Mouse (Mus musculus) small intestine, adult 2 months (tissue): ENCODE results near the gene Kndc1. TPM values are rescaled to one million over a fixed set of nuclear protein-coding genes. Genes with fewer than 3 reads are reported as not detected.

Source experiments
- H3K27ac ChIP-seq: fragments of 200-500 bp; 2 replicates; pipeline ENCODE4 v1.5.1; 2012; ENCODE audit warnings: low read depth, low read length, control low read depth, inconsistent platforms; ENCODE audit not compliant: insufficient read depth
- H3K27me3 ChIP-seq: fragments of 200-500 bp; 2 replicates; pipeline ENCODE4 v1.6.1; 2012; ENCODE audit warnings: mild to moderate bottlenecking, moderate library complexity, low read length, inconsistent platforms; ENCODE audit not compliant: control insufficient read depth, insufficient read depth
- H3K36me3 ChIP-seq: fragments of 200-500 bp; 2 replicates; pipeline ENCODE4 v1.6.1; 2012; ENCODE audit warnings: mild to moderate bottlenecking, low read length, control low read depth, inconsistent platforms; ENCODE audit not compliant: control insufficient read depth, insufficient read depth
- H3K4me1 ChIP-seq: fragments of 200-500 bp; 2 replicates; pipeline ENCODE4 v1.6.1; 2012; ENCODE audit warnings: low read length, inconsistent platforms, mixed read lengths; ENCODE audit not compliant: control insufficient read depth, insufficient read depth, insufficient read length
- H3K4me3 ChIP-seq: fragments of 200-500 bp; 2 replicates; pipeline ENCODE4 v1.5.1; 2012; ENCODE audit warnings: low read depth, mild to moderate bottlenecking, control low read depth, inconsistent platforms, low read length, moderate library complexity
- CTCF ChIP-seq: fragments of 200-500 bp; IDR thresholded peaks from 2 replicates; pipeline ENCODE4 v1.5.1; 2012; ENCODE audit warnings: low read depth, mild to moderate bottlenecking, control low read depth, inconsistent platforms, low read length, moderate library complexity, mixed read lengths; ENCODE audit not compliant: insufficient replicate concordance, insufficient read length; ENCODE audit errors: extremely low read depth
- POLR2A ChIP-seq: fragments of 200-500 bp; IDR thresholded peaks from 2 replicates; pipeline ENCODE4 v1.6.1; 2012; ENCODE audit warnings: low read depth, mild to moderate bottlenecking, control low read depth, inconsistent platforms, low read length, moderate library complexity
- WGBS: fragments of 180-500 bp; shearing (Covaris S2); methylation state at CpG from one replicate; pipeline ENCODE4 v1.1.7; 2018; 5-methylcytosine and 5-hydroxymethylcytosine counted together
- polyA plus RNA-seq: library from polyadenylated mRNA; depleted of rRNA; stranded (reverse); fragments of >200 nt; gene quantifications from 2 replicates; pipeline ENCODE4 v1.2.3, GENCODE M21; 2012; rRNA removed

Kndc1 gene
- polyA plus RNA-seq: 0.16 and 0.18 TPM in 2 replicates

- no peak within 1 kb of the TSS for H3K4me3 ChIP-seq
- no peak within 1 kb of the TSS for H3K27ac ChIP-seq
- no peaks in the 10 kb centered on the region for H3K4me1 ChIP-seq
- TF ChIP-seq POLR2A (no peak), CTCF (no peak)
- no peaks in the 10 kb centered on the region; the same call in 1 of the 2 replicates for H3K27me3 ChIP-seq
- H3K36me3 ChIP-seq: no peaks in the 10 kb centered on the region
- WGBS: 2% methylated on average over 50 of the region's 50 CpGs
Observed at GRCm38 (mm10) chr7:139894655-139895557, at the start of gene Kndc1. Gene Kndc1 (plus strand): TSS chr7:139894696.

GRCm38 (mm10) chr7:139845101-139845500, 49.4 kb upstream of the Kndc1 start:
- TF ChIP-seq POLR2A: no peak
- H3K36me3 ChIP-seq: no peaks in the 10 kb centered on the region
- WGBS: 77% methylated on average over 2 of the region's 2 CpGs
- H3K4me3 ChIP-seq: no peak overlapping the region
- no peaks in the 10 kb centered on the region for H3K27me3 ChIP-seq
- no peaks in the 10 kb centered on the region for H3K4me1 ChIP-seq
- H3K27ac ChIP-seq: no peak overlapping the region

GRCm38 (mm10) chr7:139850152-139850551, 44.3 kb upstream of the Kndc1 start:
- 31% methylated on average over 6 of the region's 6 CpGs for WGBS
- TF ChIP-seq POLR2A: no peak
- TF ChIP-seq CTCF: no peak

GRCm38 (mm10) chr7:139850677-139851076, 43.8 kb upstream of the Kndc1 start:
- no peaks in the 10 kb centered on the region for H3K36me3 ChIP-seq
- H3K4me1 ChIP-seq: no peaks in the 10 kb centered on the region
- H3K4me3 ChIP-seq: no peak overlapping the region
- 62% methylated on average over 5 of the region's 5 CpGs for WGBS
- H3K27me3 ChIP-seq: no peaks in the 10 kb centered on the region
- TF ChIP-seq POLR2A: no peak
- TF ChIP-seq CTCF: no peak
- H3K27ac ChIP-seq: no peak overlapping the region

More at GRCm38 (mm10) chr7:139850152-139850551, 44.3 kb upstream of the Kndc1 start:
- Histone ChIP-seq H3K27ac (no peak overlapping the region), H3K4me1 (no peaks in the 10 kb centered on the region), H3K27me3 (no peaks in the 10 kb centered on the region), H3K36me3 (no peaks in the 10 kb centered on the region), H3K4me3 (no peak overlapping the region)

- 51% methylated on average over 6 of the region's 6 CpGs for WGBS
Observed at GRCm38 (mm10) chr7:139851098-139851497, 43.4 kb upstream of the Kndc1 start.

GRCm38 (mm10) chr7:139855261-139855660, 39.2 kb upstream of the Kndc1 start:
- WGBS: 84% methylated on average over 11 of the region's 11 CpGs
- TF ChIP-seq POLR2A: no peak
- no peak for TF ChIP-seq CTCF
- no peaks in the 10 kb centered on the region for H3K27me3 ChIP-seq
- no peak overlapping the region for H3K4me3 ChIP-seq
- H3K4me1 ChIP-seq: no peaks in the 10 kb centered on the region
- H3K27ac ChIP-seq: no peak overlapping the region
- H3K36me3 ChIP-seq: no peaks in the 10 kb centered on the region

More at GRCm38 (mm10) chr7:139851098-139851497, 43.4 kb upstream of the Kndc1 start:
- Histone ChIP-seq H3K27ac (no peak overlapping the region), H3K36me3 (no peaks in the 10 kb centered on the region), H3K4me1 (no peaks in the 10 kb centered on the region), H3K27me3 (no peaks in the 10 kb centered on the region), H3K4me3 (no peak overlapping the region)
- no peak for TF ChIP-seq POLR2A
- TF ChIP-seq CTCF: no peak

GRCm38 (mm10) chr7:139861411-139861810, 33.1 kb upstream of the Kndc1 start:
- no peak for TF ChIP-seq POLR2A
- TF ChIP-seq CTCF: no peak; the same call in 1 of the 2 replicates
- H3K36me3 ChIP-seq: no peaks in the 10 kb centered on the region
- H3K27me3 ChIP-seq: no peaks in the 10 kb centered on the region
- WGBS: 22% methylated on average over 3 of the region's 3 CpGs
- H3K27ac ChIP-seq: no peak overlapping the region
- H3K4me3 ChIP-seq: no peak overlapping the region
- no peaks in the 10 kb centered on the region for H3K4me1 ChIP-seq
